Mouse (Mus musculus): ENCODE measurements around the gene March9. TPM values are rescaled to one million over a fixed set of nuclear protein-coding genes. Genes with fewer than 3 reads are reported as not detected.
"Not testable (repeated sequence)": the region's sequence is repeated elsewhere in the genome, so short reads cannot be mapped to it uniquely, and the experiment has no call there.

March9 gene
- total RNA-seq, 2 experiments from 2014 or later, result not detected

GRCm38 (mm10) chr10:127080901-127081780, 21.2 kb upstream of the March9 start:
- ATAC-seq (replicated peaks; ENCODE audit: poor library complexity, severe bottlenecking), result no peak

GRCm38 (mm10) chr10:127079665-127080391, 19.8 kb upstream of the March9 start:
- ATAC-seq (replicated peaks; ENCODE audit: poor library complexity, severe bottlenecking), result no peak

- no peak for ATAC-seq (replicated peaks; ENCODE audit: poor library complexity, severe bottlenecking)
Measured at GRCm38 (mm10) chr10:127078677-127079575, 18.9 kb upstream of the March9 start.

GRCm38 (mm10) chr10:127078001-127078676, 18.2 kb upstream of the March9 start:
- no peak for ATAC-seq (replicated peaks; ENCODE audit: poor library complexity, severe bottlenecking)

GRCm38 (mm10) chr10:127077515-127077914, 17.5 kb upstream of the March9 start:
- ATAC-seq (replicated peaks; ENCODE audit: poor library complexity, severe bottlenecking), result no peak

- ATAC-seq (replicated peaks; ENCODE audit: poor library complexity, severe bottlenecking), result peak; percentile 75
Measured at GRCm38 (mm10) chr10:127076082-127076481, 16.1 kb upstream of the March9 start.

GRCm38 (mm10) chr10:127075651-127076050, 15.7 kb upstream of the March9 start:
- ATAC-seq (replicated peaks; ENCODE audit: poor library complexity, severe bottlenecking), result no peak

GRCm38 (mm10) chr10:127075080-127075479, 15.1 kb upstream of the March9 start, which contains the start of gene Agap2:
Gene Agap2 (plus strand): TSS chr10:127075284.
- peak; percentile 75 for ATAC-seq (replicated peaks; ENCODE audit: poor library complexity, severe bottlenecking)

GRCm38 (mm10) chr10:127073981-127074380, 14.0 kb upstream of the March9 start:
- ATAC-seq (replicated peaks; ENCODE audit: poor library complexity, severe bottlenecking), result no peak

GRCm38 (mm10) chr10:127072969-127073368, 13.0 kb upstream of the March9 start:
- ATAC-seq (replicated peaks; ENCODE audit: poor library complexity, severe bottlenecking), result not testable (repeated sequence)

- not testable (repeated sequence) for ATAC-seq (replicated peaks; ENCODE audit: poor library complexity, severe bottlenecking)
Measured at GRCm38 (mm10) chr10:127072270-127072669, 12.3 kb upstream of the March9 start.

- no peak for ATAC-seq (replicated peaks; ENCODE audit: poor library complexity, severe bottlenecking)
Measured at GRCm38 (mm10) chr10:127071203-127071602, 11.2 kb upstream of the March9 start.

- peak; percentile 73 for ATAC-seq (replicated peaks; ENCODE audit: poor library complexity, severe bottlenecking)
Measured at GRCm38 (mm10) chr10:127070190-127071121, 10.5 kb upstream of the March9 start, which contains the start of gene Tspan31. Gene Tspan31 (minus strand): TSS chr10:127070264.

- no peak for ATAC-seq (replicated peaks; ENCODE audit: poor library complexity, severe bottlenecking)
Measured at GRCm38 (mm10) chr10:127069281-127070189, 9.6 kb upstream of the March9 start.

- peak; percentile 41 for ATAC-seq (replicated peaks; ENCODE audit: poor library complexity, severe bottlenecking)
Measured at GRCm38 (mm10) chr10:127068360-127069038, 8.5 kb upstream of the March9 start.

GRCm38 (mm10) chr10:127066519-127067018, 6.6 kb upstream of the March9 start:
- no peak for ATAC-seq (replicated peaks; ENCODE audit: poor library complexity, severe bottlenecking)

GRCm38 (mm10) chr10:127065981-127066380, 6.0 kb upstream of the March9 start:
- ATAC-seq (replicated peaks; ENCODE audit: poor library complexity, severe bottlenecking), result no peak

Measured in granulocyte monocyte progenitor cell, adult 5-6 weeks (primary cell).